Mouse (Mus musculus): ENCODE measurements around the gene AL732309.1. TPM values are rescaled to one million over a fixed set of nuclear protein-coding genes. Genes with fewer than 3 reads are reported as not detected.
"Not testable (repeated sequence)": the region's sequence is repeated elsewhere in the genome, so short reads cannot be mapped to it uniquely, and the experiment has no call there.

The AL732309.1 gene
- polyA plus RNA-seq, 1 experiment from 2014 or later = 5.0 TPM

- Histone ChIP-seq H3K4me1 (replicated peaks; ENCODE audit: control insufficient read depth, insufficient read depth, low read length) (peaks cover 20% of the 10 kb centered on the region), H3K27me3 (replicated peaks; ENCODE audit: control insufficient read depth, insufficient read depth, low read length) (peaks cover 10% of the 10 kb centered on the region; the same call in 1 of the 2 replicates), H3K4me3 (ENCODE audit: low read depth, low read length) (no peak overlapping the region), H3K36me3 (ENCODE audit: control insufficient read depth, insufficient read depth, low read length) (peaks cover 7% of the 10 kb centered on the region; the same call in 1 of the 2 replicates), H3K9ac (ENCODE audit: low read length) (no peak overlapping the region), H3K9me3 (ENCODE audit: control insufficient read depth, low read length) (no peaks in the 10 kb centered on the region), H3K4me2 (ENCODE audit: low read length) (no peak overlapping the region), H3K27ac (ENCODE audit: low read depth) (no peak overlapping the region)
- no peak for DNase-seq (ENCODE audit: low spot score)
- no peak for ATAC-seq (replicated peaks; ENCODE audit: low FRiP score, low TSS enrichment, low read depth)
- 73% methylated on average over 5 of the region's 5 CpGs for WGBS
Observed at GRCm38 (mm10) chr2:25264286-25264660, 17.6 kb upstream of the AL732309.1 start.

- ATAC-seq (replicated peaks; ENCODE audit: low FRiP score, low TSS enrichment, low read depth) = no peak
- DNase-seq (ENCODE audit: low spot score) = no peak
- peak overlapping the region; percentile 83 for H3K4me3 ChIP-seq (ENCODE audit: low read depth, low read length)
- H3K4me1 ChIP-seq (replicated peaks; ENCODE audit: control insufficient read depth, insufficient read depth, low read length) = peaks cover 20% of the 10 kb centered on the region
- H3K9ac ChIP-seq (ENCODE audit: low read length) = peak overlapping the region; percentile 46
- peaks cover 10% of the 10 kb centered on the region; the same call in 1 of the 2 replicates for H3K27me3 ChIP-seq (replicated peaks; ENCODE audit: control insufficient read depth, insufficient read depth, low read length)
- no peaks in the 10 kb centered on the region for H3K9me3 ChIP-seq (ENCODE audit: control insufficient read depth, low read length)
- WGBS = 22% methylated on average over 12 of the region's 12 CpGs
- H3K4me2 ChIP-seq (ENCODE audit: low read length) = peak overlapping the region; percentile 76
- H3K27ac ChIP-seq (ENCODE audit: low read depth) = no peak overlapping the region
- H3K36me3 ChIP-seq (ENCODE audit: control insufficient read depth, insufficient read depth, low read length) = peaks cover 5% of the 10 kb centered on the region; the same call in 1 of the 2 replicates
Observed at GRCm38 (mm10) chr2:25263623-25264285, 17.1 kb upstream of the AL732309.1 start.

GRCm38 (mm10) chr2:25262795-25263622 is 16.3 kb upstream of the AL732309.1 start:
- ATAC-seq (replicated peaks; ENCODE audit: low FRiP score, low TSS enrichment, low read depth) (0 out of 2 replicates have a peak, but pooled peaks have one; percentile 5), DNase-seq (ENCODE audit: low spot score) (no peak)
- H3K27ac ChIP-seq (ENCODE audit: low read depth) = no peak overlapping the region

GRCm38 (mm10) chr2:25262291-25262767 is 15.7 kb upstream of the AL732309.1 start, which contains the start of gene Tprn:
Tprn (plus strand) TSS chr2:25262618.
- H3K27ac ChIP-seq (ENCODE audit: low read depth) = 0 out of 2 replicates have a peak within 1 kb of the TSS, but pooled peaks have one; percentile 9
- peaks cover 20% of the 10 kb centered on the region for H3K4me1 ChIP-seq (replicated peaks; ENCODE audit: control insufficient read depth, insufficient read depth, low read length)
- WGBS = under 1% methylated on average over 39 of the region's 39 CpGs

More at GRCm38 (mm10) chr2:25262795-25263622, 16.3 kb upstream of the AL732309.1 start:
- H3K27me3 ChIP-seq (replicated peaks; ENCODE audit: control insufficient read depth, insufficient read depth, low read length) = peaks cover 10% of the 10 kb centered on the region; the same call in 1 of the 2 replicates
- peaks cover 20% of the 10 kb centered on the region for H3K4me1 ChIP-seq (replicated peaks; ENCODE audit: control insufficient read depth, insufficient read depth, low read length)
- H3K4me2 ChIP-seq (ENCODE audit: low read length) = peak overlapping the region; percentile 76
- peak overlapping the region; percentile 83 for H3K4me3 ChIP-seq (ENCODE audit: low read depth, low read length)
- no peaks in the 10 kb centered on the region for H3K9me3 ChIP-seq (ENCODE audit: control insufficient read depth, low read length)
- no peaks in the 10 kb centered on the region for H3K36me3 ChIP-seq (ENCODE audit: control insufficient read depth, insufficient read depth, low read length)
- peak overlapping the region; percentile 46 for H3K9ac ChIP-seq (ENCODE audit: low read length)
- WGBS = under 1% methylated on average over 76 of the region's 82 CpGs

GRCm38 (mm10) chr2:25261870-25262269 is 15.2 kb upstream of the AL732309.1 start:
- DNase-seq (ENCODE audit: low spot score) (no peak), ATAC-seq (replicated peaks; ENCODE audit: low FRiP score, low TSS enrichment, low read depth) (no peak)
- Histone ChIP-seq H3K27me3 (replicated peaks; ENCODE audit: control insufficient read depth, insufficient read depth, low read length) (peaks cover 10% of the 10 kb centered on the region; the same call in 1 of the 2 replicates), H3K4me1 (replicated peaks; ENCODE audit: control insufficient read depth, insufficient read depth, low read length) (peaks cover 19% of the 10 kb centered on the region), H3K9ac (ENCODE audit: low read length) (no peak overlapping the region), H3K4me2 (ENCODE audit: low read length) (peak overlapping the region; percentile 76), H3K27ac (ENCODE audit: low read depth) (0 out of 2 replicates have a peak overlapping the region, but pooled peaks have one; percentile 9), H3K4me3 (ENCODE audit: low read depth, low read length) (peak overlapping the region; percentile 83), H3K36me3 (ENCODE audit: control insufficient read depth, insufficient read depth, low read length) (no peaks in the 10 kb centered on the region), H3K9me3 (ENCODE audit: control insufficient read depth, low read length) (no peaks in the 10 kb centered on the region)
- WGBS = 48% methylated on average over 12 of the region's 12 CpGs

More at GRCm38 (mm10) chr2:25262291-25262767, 15.7 kb upstream of the AL732309.1 start, which contains the start of gene Tprn:
- peak within 1 kb of the TSS; percentile 46 for H3K9ac ChIP-seq (ENCODE audit: low read length)
- DNase-seq (ENCODE audit: low spot score) = peak; percentile 88
- H3K4me3 ChIP-seq (ENCODE audit: low read depth, low read length) = peak within 1 kb of the TSS; percentile 83
- peaks cover 10% of the 10 kb centered on the region; the same call in 1 of the 2 replicates for H3K27me3 ChIP-seq (replicated peaks; ENCODE audit: control insufficient read depth, insufficient read depth, low read length)
- peak within 1 kb of the TSS; percentile 76 for H3K4me2 ChIP-seq (ENCODE audit: low read length)
- no peaks in the 10 kb centered on the region for H3K9me3 ChIP-seq (ENCODE audit: control insufficient read depth, low read length)
- H3K36me3 ChIP-seq (ENCODE audit: control insufficient read depth, insufficient read depth, low read length) = no peaks in the 10 kb centered on the region
- peak; percentile 98 for ATAC-seq (replicated peaks; ENCODE audit: low FRiP score, low TSS enrichment, low read depth)

- no peak overlapping the region for H3K4me3 ChIP-seq (ENCODE audit: low read depth, low read length)
- 69% methylated on average over 2 of the region's 2 CpGs for WGBS
- no peak overlapping the region for H3K27ac ChIP-seq (ENCODE audit: low read depth)
- no peaks in the 10 kb centered on the region for H3K36me3 ChIP-seq (ENCODE audit: control insufficient read depth, insufficient read depth, low read length)
- no peak for DNase-seq (ENCODE audit: low spot score)
- peaks cover 5% of the 10 kb centered on the region; the same call in 1 of the 2 replicates for H3K27me3 ChIP-seq (replicated peaks; ENCODE audit: control insufficient read depth, insufficient read depth, low read length)
- H3K9ac ChIP-seq (ENCODE audit: low read length) = no peak overlapping the region
- no peak for ATAC-seq (replicated peaks; ENCODE audit: low FRiP score, low TSS enrichment, low read depth)
- H3K4me2 ChIP-seq (ENCODE audit: low read length) = no peak overlapping the region
- H3K4me1 ChIP-seq (replicated peaks; ENCODE audit: control insufficient read depth, insufficient read depth, low read length) = peaks cover 16% of the 10 kb centered on the region
- no peaks in the 10 kb centered on the region for H3K9me3 ChIP-seq (ENCODE audit: control insufficient read depth, low read length)
Observed at GRCm38 (mm10) chr2:25258887-25259286, 12.2 kb upstream of the AL732309.1 start.

GRCm38 (mm10) chr2:25257250-25257649 is 10.6 kb upstream of the AL732309.1 start:
- not testable (repeated sequence) for H3K4me3 ChIP-seq (ENCODE audit: low read depth, low read length); H3K9ac ChIP-seq (ENCODE audit: low read length); H3K27me3 ChIP-seq (replicated peaks; ENCODE audit: control insufficient read depth, insufficient read depth, low read length); H3K4me2 ChIP-seq (ENCODE audit: low read length); H3K36me3 ChIP-seq (ENCODE audit: control insufficient read depth, insufficient read depth, low read length); H3K27ac ChIP-seq (ENCODE audit: low read depth); H3K9me3 ChIP-seq (ENCODE audit: control insufficient read depth, low read length); ATAC-seq (replicated peaks; ENCODE audit: low FRiP score, low TSS enrichment, low read depth); DNase-seq (ENCODE audit: low spot score)
- peaks cover 11% of the 10 kb centered on the region for H3K4me1 ChIP-seq (replicated peaks; ENCODE audit: control insufficient read depth, insufficient read depth, low read length)
- whole genome bisulfite sequencing = 86% methylated on average over 5 of the region's 5 CpGs

GRCm38 (mm10) chr2:25256443-25257109 is 9.9 kb upstream of the AL732309.1 start:
- H3K4me1 ChIP-seq (replicated peaks; ENCODE audit: control insufficient read depth, insufficient read depth, low read length) = peaks cover 11% of the 10 kb centered on the region
- peak overlapping the region; percentile 81; the same call in 1 of the 2 replicates for H3K9ac ChIP-seq (ENCODE audit: low read length)
- H3K9me3 ChIP-seq (ENCODE audit: control insufficient read depth, low read length); DNase-seq (ENCODE audit: low spot score); H3K27ac ChIP-seq (ENCODE audit: low read depth); ATAC-seq (replicated peaks; ENCODE audit: low FRiP score, low TSS enrichment, low read depth); H3K36me3 ChIP-seq (ENCODE audit: control insufficient read depth, insufficient read depth, low read length); H3K27me3 ChIP-seq (replicated peaks; ENCODE audit: control insufficient read depth, insufficient read depth, low read length): not testable (repeated sequence)
- peak overlapping the region; percentile 81 for H3K4me3 ChIP-seq (ENCODE audit: low read depth, low read length)
- H3K4me2 ChIP-seq (ENCODE audit: low read length) = peak overlapping the region; percentile 82
- 60% methylated on average over 10 of the region's 12 CpGs for WGBS
